Mouse (Mus musculus) thymus, postnatal 14 days (tissue): Measurements from ENCODE around the gene Ccdc88c.
"Not testable (repeated sequence)": the region's sequence is repeated elsewhere in the genome, so short reads cannot be mapped to it uniquely, and the experiment has no call there.

Experiments used
- DNase-seq: peaks from one replicate; pipeline ENCODE4 v3.0.0; 2021

The Ccdc88c gene

GRCm38 (mm10) chr12:101016412-101016928 is 12.4 kb downstream of the Ccdc88c start:
- DNase-seq = no peak

GRCm38 (mm10) chr12:101015926-101016325 is 12.9 kb downstream of the Ccdc88c start:
- peak; percentile 87 for DNase-seq

DNA sequence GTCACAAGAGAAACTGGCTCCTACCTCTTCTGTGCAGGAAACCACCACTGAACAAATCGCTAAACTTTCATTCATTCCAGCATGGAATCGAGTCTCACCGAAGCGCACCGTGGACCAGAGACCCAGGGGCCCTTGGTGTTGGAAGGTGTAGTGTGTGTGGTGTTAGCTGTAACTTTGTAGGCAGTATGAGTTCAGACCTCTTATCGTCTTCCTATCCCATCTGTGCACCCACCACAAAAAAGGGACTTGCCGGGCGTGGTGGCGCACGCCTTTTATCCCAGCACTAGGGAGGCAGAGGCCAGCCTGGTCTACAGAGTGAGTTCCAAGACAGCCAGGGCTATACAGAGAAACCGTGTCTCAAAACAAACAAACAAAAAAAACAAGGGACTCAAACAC is 13.7 kb downstream of the Ccdc88c start:
- DNase-seq = no peak

DNA sequence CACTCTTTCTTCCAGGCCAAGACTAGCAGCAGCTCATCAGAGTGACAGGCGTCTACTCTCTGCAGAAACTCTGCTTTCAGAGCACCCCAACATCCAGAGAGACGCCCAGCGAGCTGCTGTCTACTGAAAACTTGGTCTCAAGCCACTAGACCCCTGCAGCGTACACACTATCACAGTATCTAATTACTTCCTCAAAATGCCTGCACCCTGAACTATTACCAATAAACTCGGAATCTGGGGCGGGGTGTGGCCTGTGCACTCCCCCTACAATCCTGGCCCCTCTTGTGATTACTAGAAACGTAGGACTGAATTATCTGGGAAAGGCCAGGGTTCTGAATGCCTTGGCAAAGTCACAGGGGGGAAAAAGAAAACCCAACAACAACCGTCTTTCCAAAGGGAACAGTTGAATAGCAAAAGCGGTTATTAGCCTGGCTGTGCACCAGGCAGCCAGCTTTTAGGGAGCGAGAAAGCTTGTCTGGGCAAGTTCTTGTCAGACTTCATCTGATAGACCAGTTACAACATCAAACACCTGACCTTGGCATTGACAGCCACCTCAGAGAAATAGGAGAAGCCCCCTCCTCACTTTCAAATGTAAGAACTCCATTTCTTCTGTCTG is 14.2 kb downstream of the Ccdc88c start:
- no peak for DNase-seq

- DNase-seq = not testable (repeated sequence)
These were observed 15.2 kb downstream of the Ccdc88c start for GRCm38 (mm10) chr12:101013668-101014067.

DNA sequence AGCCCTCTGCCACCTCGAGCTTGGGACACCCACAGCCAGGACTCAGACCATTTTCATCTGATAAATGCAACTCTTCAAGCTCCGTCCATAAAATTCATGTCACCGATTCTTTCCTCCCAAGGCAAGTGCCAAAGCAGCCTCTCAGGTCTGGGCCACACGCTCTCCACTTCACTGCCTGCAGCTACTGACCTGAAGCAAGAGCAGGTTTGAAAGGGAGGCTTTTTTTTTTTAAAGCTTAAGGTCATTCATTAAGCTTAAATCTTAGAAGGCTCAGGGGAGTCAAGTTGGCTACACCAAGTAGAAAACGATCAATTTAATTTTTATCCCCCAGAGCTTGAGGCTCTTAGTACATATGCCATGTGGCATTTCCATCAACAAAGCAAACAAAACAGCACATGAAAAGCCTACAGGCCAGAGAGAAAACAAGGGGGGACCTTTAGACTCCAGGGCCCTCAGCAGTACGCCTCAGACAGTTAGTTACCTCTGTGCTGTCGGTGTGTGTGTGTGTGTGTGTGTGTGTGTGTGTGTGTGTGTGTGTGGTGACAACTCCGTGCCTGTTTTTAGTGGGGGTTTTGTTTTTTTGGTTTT is 15.7 kb downstream of the Ccdc88c start:
- DNase-seq = no peak

DNA sequence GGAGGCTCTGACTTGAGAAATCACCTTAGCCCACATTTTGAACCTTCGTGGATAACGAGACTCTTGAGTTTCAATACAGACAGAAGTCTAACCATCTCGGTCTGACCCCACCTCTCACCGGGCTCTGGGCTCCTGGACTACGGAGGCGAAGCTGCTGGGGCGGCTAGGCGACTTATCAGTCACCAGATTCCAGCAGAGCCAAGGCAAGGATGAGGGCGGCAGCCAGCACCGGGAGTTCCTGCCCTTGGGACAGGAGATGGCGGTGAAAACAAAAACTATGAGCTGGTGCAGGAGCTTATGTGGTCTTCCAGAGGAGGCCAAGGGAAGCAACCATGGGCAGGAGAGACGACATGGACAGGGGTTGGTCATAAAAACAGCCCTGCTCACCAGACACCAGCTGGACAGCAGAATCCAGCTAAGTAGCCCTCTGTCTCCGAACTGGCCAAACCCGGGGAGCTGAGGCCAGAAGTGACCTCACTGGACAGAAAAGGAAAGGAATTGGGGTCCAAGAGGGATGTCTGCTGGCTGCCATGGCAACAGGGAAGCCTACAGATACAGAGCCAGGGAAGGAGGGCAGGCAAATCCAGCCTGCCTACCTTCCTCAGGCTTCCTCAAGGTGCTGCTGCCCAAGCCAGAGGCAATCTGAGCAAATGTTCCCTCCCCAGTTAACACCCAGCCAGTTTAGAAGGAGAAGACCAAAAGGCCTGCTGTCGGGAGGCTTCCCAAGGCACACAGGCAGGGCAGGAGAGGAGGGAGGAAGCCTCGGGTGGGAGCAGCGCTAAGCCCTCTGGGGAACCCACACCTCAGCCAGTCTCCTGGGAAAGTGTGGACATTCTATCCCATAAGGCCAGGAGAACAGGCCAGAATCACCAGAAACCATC is 16.4 kb downstream of the Ccdc88c start:
- DNase-seq = no peak

GRCm38 (mm10) chr12:101011017-101011416 is 17.8 kb downstream of the Ccdc88c start:
- DNase-seq = no peak

- DNase-seq = no peak
These were observed 18.5 kb downstream of the Ccdc88c start for GRCm38 (mm10) chr12:101010148-101010920.

DNA sequence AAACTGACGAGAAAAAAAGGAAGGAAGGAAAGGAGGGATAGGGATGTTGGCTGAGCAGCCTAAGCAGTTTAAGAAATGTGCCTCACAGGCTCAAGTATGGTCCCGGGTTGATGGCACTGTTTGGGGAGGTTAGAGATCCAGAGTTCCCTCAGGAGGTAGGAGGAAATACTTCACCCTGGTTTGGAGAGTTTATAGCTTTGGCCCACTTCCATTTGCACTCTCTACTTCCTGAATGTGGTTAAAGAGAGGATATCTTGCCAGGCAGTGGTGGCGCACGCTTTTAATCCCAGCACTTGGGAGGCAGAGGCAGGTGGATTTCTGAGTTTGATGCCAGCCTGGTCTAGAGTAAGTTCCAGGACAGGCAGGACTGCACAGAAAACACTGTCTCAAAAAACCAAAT is 19.6 kb downstream of the Ccdc88c start:
- no peak for DNase-seq

DNA sequence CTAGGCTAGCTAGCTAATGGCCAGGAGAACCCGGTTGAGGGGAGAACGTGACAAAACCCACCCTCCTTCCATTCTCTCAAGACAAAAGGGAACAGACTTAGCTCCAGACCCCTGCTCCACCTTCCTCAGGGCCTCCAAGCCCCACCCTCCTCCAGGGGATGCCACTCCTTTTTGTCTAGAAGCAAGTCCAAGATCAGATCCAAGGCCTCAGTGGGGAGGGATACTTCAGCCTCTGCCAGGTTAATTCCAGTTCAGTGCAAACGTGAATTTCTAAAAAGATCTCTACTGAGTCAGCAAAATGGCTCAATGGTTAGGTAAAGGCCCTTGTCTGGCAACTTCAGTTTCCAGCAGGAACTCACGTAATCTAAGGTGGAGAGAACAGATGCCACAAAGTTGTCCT is 20.2 kb downstream of the Ccdc88c start:
- DNase-seq = no peak

DNA sequence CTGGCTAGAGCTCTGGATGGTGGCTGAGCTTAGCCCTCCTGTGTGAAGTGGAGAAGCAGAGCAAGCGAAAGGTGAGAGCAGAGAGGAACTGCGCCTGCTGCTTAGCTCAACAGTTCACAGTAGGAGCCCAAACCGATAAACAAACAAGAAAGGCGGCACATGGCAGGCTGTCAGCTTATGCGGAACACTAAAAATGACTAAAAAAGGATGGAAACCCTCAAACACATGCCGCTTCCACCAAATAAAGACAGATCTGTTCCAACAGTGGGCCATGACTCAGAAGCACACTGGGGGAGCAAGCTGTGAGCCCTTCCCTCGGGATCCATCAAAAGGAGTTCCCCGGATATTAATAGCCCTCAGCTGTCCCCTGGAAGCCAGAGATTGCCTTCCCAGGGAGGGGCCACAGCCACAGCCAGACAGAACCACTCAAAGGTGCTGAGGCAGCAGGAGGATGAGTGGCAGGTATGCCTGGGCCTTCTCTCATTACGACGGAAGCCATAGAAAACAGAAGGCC is 20.8 kb downstream of the Ccdc88c start:
- DNase-seq = no peak

GRCm38 (mm10) chr12:101007427-101007826 is 21.4 kb downstream of the Ccdc88c start:
- DNase-seq = no peak

DNA sequence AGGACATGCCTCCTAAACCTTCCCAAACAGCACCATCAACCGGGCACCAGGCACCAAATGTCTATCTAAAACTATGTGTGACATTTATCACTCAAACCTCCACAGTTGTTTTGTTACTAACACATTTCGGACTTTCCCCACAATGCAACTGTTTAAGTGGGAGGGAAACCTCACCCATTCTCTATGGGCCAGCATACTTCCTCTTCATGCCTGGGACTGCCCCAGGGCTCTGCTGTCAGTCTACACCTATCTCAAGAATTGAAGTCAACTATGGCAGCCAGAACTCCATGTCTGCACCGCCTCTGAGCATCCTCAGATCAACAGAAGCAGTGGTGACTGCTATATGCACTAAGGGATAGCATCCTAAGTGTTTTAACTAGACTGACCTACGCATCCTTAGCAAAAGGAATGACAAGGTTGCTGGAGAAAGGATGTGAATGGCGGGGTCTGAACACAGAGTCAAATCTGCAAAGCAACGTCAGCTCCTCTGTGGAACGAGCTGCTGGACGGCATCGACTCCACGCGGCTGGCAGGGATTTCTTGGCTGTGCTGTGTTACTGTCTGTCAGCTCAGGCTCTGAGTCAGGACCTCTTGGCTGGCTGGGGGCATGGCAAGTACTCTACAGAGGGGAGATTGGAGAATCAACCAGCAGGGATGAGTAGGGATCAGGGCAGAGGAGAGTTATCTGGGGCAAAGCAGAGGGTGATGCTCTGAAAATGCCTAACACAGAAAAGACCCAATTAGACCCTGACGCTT is 23.0 kb downstream of the Ccdc88c start:
- DNase-seq = no peak

DNA sequence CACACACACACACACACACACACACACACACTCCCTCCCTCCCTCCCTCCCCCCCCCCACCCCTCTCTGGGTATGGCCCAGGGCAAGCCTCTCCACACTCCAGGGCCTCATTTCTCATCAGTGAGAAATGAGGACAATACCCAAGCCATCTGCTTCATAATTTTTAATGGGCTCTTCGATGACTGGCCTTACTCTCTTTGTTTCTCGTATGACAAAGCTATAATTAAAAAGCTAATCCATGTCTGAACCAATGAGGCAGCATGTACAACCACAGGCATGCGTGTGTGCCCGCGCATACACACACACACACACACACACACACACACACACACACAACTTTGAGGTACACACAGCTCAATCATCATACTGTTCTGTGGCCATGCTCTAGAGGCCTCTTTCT is 23.9 kb downstream of the Ccdc88c start:
- DNase-seq = no peak

DNA sequence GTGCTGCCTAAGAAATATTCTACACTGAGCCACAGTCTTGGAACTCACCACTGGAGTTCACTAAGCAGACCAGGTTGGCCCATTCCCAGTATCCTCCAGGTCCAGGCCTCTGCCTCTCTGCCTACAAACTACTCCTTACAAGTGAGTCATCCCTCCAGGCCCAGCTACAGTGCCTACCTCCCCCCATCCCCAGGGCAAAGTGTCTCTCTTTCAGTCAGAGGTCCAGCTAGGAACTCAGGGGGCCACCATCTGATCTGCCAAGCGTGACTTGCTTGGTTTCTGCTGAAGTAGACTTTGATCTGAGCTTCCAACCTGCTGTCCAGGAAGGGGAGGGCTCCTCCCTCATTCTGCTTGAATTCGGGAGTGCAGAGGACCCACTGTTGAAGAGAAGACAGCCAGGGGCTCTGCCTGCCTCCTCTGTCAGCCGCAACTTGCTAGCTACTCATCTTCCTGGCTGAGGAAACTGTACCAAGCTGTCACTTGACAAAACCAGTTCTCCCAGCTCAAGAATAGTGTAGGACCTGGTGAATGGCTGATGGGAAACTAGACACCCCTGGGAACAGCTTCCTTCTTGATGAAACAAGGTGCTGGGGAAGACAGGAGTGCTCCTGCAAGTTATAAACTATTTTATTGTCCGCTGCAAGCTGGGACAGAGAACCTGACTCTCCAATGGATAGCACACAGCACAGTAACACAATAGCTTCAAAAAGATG is 25.9 kb downstream of the Ccdc88c start:
- no peak for DNase-seq

DNA sequence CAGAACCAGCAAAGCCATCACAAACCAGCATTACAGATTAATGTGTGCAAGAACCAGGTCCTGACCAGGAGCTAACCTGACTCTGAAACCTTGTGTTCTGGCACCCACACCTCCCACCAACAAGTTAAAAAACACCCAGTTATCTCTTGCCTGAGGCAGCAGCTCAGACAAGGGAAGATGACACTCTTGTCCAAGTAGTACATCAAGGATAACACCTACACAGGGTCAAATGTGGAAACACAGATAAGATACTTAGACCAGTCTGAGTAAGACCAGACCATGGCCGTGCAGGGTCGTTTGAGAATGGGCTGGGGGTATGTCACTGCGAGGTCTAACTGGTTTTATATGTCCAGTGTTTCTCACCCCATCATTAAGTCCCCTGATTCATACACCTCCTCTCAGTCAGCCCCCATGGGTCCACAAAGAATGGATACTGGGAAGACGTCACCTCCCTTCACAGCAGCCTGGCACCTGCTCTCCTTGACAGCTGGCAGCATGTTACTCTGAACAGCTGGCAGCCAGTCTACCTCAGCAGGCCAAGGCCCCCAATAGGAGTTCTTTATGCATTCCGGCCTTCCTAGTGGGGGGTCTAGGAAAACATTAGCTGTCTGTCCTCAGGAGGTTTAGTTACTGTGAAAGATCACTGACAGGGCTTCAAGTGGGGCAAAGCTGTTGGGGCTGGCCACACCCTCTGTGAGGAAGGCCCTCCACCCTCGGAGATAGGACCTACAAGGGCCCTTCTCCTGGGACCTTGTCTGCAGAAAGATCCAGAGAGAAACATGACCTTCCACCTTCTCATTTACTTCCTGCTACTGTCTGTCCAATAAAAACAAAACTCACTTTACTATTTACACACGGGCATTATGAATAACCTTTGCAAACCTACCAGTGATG is 29.5 kb downstream of the Ccdc88c start:
- DNase-seq = no peak

DNA sequence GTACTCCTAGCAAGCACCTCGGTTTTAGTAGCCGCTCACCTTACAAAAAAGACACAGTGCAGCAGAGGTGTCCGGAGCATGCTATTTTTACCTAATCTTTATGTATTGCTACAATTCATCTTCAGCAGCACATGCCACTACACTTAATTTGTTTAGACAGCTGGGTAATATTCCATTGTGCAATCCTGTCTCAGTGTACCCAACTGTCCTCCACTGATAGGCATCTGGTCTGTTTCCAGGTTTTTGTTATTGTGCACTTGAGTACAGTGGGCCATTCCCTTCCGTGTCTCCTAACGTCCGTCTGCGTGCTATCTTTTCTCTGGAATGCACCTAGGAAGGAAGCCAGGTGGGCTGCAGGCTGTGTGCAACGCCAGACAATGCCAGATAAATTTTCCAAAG is 30.3 kb downstream of the Ccdc88c start:
- DNase-seq = no peak

DNA sequence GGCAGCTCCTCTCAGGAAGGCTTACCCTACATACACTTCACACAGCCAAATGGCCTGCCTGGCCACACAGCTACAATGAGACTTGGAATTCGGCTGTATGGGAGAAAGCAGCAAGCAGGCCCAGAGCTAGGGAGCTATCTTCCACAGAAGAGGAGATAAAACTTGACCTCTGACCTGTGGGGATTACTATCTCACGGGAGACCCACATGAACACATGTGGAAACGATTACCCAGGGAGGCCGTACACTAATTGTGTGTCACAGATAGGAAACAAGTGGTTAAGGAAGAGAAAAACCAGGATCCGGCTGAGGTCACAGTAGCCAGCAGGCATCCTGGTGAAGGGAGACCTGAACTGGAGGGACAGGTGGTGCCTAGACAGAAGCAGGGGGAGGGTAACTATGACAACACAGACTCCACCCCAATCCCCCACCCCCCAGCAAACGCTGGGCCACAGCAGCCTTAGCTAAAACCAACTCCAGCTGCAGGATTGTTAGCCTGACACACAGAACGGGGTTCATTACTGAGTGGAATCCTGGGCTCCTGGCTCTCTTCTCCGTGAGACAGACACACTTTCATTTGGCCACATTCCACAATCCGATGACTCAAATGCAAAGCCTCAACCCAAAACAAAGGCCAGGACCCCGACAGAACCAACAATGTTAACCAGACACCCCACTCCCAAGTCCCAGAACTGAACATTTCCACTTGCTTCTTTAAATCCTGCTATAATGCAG is 30.9 kb downstream of the Ccdc88c start:
- DNase-seq = no peak
